Mouse (Mus musculus): ENCODE measurements around the gene Zfp493. TPM values are rescaled to one million over a fixed set of nuclear protein-coding genes. Genes with fewer than 3 reads are reported as not detected.
A peak's percentile ranks its signal among the peaks of the same experiment; 100 is the strongest.
"Not testable (repeated sequence)": the region's sequence is repeated elsewhere in the genome, so short reads cannot be mapped to it uniquely, and the experiment has no call there.

The Zfp493 gene
- polyA plus RNA-seq, 1 experiment = not detected

GRCm38 (mm10) chr13:67791921-67792455 lies 12.5 kb downstream of the Zfp493 start:
- 95% methylated on average over 10 of the region's 10 CpGs for WGBS

DNA sequence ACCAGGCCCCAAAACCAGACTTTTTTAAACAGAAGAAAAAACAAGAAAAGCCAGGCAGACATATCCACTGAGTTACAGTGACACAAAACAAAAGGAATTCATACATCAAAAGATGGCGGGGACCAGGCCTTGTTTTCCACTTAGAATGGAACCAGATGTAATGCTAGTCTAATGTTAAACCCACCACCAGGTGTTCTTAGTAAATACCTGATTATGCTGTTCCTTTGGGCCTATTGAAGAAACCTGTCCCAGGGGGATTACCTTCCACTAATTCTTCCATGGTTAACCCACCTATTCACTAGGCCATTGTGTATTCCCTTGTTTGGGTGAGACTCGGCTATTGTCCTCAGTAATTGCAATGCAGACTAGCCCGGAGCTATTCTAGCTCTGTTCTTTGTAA lies 19.1 kb downstream of the Zfp493 start:
- WGBS = 41% methylated on average over 3 of the region's 3 CpGs
- no peak overlapping the region for H3K4me3 ChIP-seq (ENCODE audit: insufficient read depth, low read depth, low read length)
- no peaks in the 10 kb centered on the region for H3K4me1 ChIP-seq (ENCODE audit: control insufficient read depth, insufficient read depth, low read length)
- TF ChIP-seq POLR2A (IDR thresholded peaks at IDR 0.05; ENCODE audit: insufficient read depth, low read depth, low read length) (no peak), CTCF (IDR thresholded peaks at IDR 0.05; ENCODE audit: insufficient read depth, low read depth, low read length) (no peak)
- H3K27ac ChIP-seq (ENCODE audit: insufficient read depth, low read depth, low read length) = no peak overlapping the region

More at GRCm38 (mm10) chr13:67791921-67792455, 12.5 kb downstream of the Zfp493 start:
- H3K27ac ChIP-seq (ENCODE audit: insufficient read depth, low read depth, low read length) = no peak overlapping the region
- no peaks in the 10 kb centered on the region for H3K4me1 ChIP-seq (ENCODE audit: control insufficient read depth, insufficient read depth, low read length)
- no peak overlapping the region for H3K4me3 ChIP-seq (ENCODE audit: insufficient read depth, low read depth, low read length)
- TF ChIP-seq POLR2A (IDR thresholded peaks at IDR 0.05; ENCODE audit: insufficient read depth, low read depth, low read length) = no peak
- no peak for TF ChIP-seq CTCF (IDR thresholded peaks at IDR 0.05; ENCODE audit: insufficient read depth, low read depth, low read length)

GRCm38 (mm10) chr13:67799151-67799550 lies 19.7 kb downstream of the Zfp493 start:
- H3K4me3 ChIP-seq (ENCODE audit: insufficient read depth, low read depth, low read length); H3K27ac ChIP-seq (ENCODE audit: insufficient read depth, low read depth, low read length); H3K4me1 ChIP-seq (ENCODE audit: control insufficient read depth, insufficient read depth, low read length): not testable (repeated sequence)
- WGBS = 63% methylated on average over 3 of the region's 3 CpGs

- WGBS = 66% methylated on average over 1 of the region's 1 CpGs
- H3K4me1 ChIP-seq (ENCODE audit: control insufficient read depth, insufficient read depth, low read length) = peaks cover 2% of the 10 kb centered on the region; the same call in 1 of the 2 replicates
- H3K27ac ChIP-seq (ENCODE audit: insufficient read depth, low read depth, low read length) = no peak overlapping the region
- no peak overlapping the region for H3K4me3 ChIP-seq (ENCODE audit: insufficient read depth, low read depth, low read length)
- TF ChIP-seq POLR2A (IDR thresholded peaks at IDR 0.05; ENCODE audit: insufficient read depth, low read depth, low read length) (no peak), CTCF (IDR thresholded peaks at IDR 0.05; ENCODE audit: insufficient read depth, low read depth, low read length) (no peak)
Observed at GRCm38 (mm10) chr13:67811651-67812210, 32.2 kb downstream of the Zfp493 start.

DNA sequence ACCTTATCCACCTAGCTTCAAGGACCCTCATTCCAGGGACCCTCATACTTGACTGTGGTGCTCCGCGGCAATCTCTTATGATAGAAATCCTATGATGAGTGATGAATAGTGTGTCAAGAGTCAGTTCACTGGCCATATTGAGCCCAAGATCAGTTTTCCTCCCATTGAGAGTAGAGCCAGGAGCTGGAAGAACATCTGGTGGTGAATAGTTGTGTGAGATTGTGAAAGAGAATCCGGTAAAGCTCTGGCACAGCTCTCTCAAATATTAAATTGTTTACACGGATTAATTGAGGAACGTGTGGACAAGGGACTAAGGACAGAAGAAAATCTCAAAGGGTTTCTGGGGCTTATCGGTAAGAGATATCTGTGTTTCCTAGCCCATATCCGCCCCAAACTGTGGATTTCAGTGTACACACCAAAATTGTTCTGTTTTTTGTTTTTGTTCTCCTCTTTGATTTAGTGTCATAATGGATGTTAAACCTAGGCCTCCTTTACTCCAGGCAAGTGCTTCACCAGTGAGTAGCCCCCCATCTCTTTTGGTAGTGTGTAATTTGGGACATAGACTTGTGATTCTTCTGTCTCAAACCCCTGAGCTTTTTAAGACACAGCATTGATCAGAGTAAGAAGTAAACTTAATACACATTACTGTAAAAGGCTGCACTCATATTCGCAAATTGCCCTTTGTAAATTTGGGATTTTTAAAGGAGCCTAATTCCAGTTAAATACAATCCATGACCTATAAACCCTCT lies 33.6 kb downstream of the Zfp493 start:
- no peak for TF ChIP-seq CTCF (IDR thresholded peaks at IDR 0.05; ENCODE audit: insufficient read depth, low read depth, low read length)
- TF ChIP-seq POLR2A (IDR thresholded peaks at IDR 0.05; ENCODE audit: insufficient read depth, low read depth, low read length) = no peak
- WGBS = 77% methylated on average over 8 of the region's 8 CpGs
- no peak overlapping the region for H3K27ac ChIP-seq (ENCODE audit: insufficient read depth, low read depth, low read length)
- H3K4me3 ChIP-seq (ENCODE audit: insufficient read depth, low read depth, low read length) = no peak overlapping the region; the same call in 1 of the 2 replicates
- H3K4me1 ChIP-seq (ENCODE audit: control insufficient read depth, insufficient read depth, low read length) = peaks cover 2% of the 10 kb centered on the region; the same call in 1 of the 2 replicates

GRCm38 (mm10) chr13:67813710-67814660 lies 34.5 kb downstream of the Zfp493 start, which contains the start of gene Zfp273:
Gene Zfp273 (plus strand): TSS chr13:67813740.
- 3% methylated on average over 31 of the region's 31 CpGs for WGBS

GRCm38 (mm10) chr13:67818636-67819035 lies 39.1 kb downstream of the Zfp493 start:
- TF ChIP-seq CTCF (IDR thresholded peaks at IDR 0.05; ENCODE audit: insufficient read depth, low read depth, low read length) = no peak
- TF ChIP-seq POLR2A (IDR thresholded peaks at IDR 0.05; ENCODE audit: insufficient read depth, low read depth, low read length) = no peak
- Histone ChIP-seq H3K4me1 (ENCODE audit: control insufficient read depth, insufficient read depth, low read length) (peaks cover 2% of the 10 kb centered on the region; the same call in 1 of the 2 replicates), H3K27ac (ENCODE audit: insufficient read depth, low read depth, low read length) (no peak overlapping the region), H3K4me3 (ENCODE audit: insufficient read depth, low read depth, low read length) (no peak overlapping the region)
- WGBS = 83% methylated on average over 1 of the region's 1 CpGs

More at GRCm38 (mm10) chr13:67813710-67814660, 34.5 kb downstream of the Zfp493 start, which contains the start of gene Zfp273:
- Histone ChIP-seq H3K4me3 (ENCODE audit: insufficient read depth, low read depth, low read length) (peak within 1 kb of the TSS; percentile 97), H3K27ac (ENCODE audit: insufficient read depth, low read depth, low read length) (peak within 1 kb of the TSS; percentile 76), H3K4me1 (ENCODE audit: control insufficient read depth, insufficient read depth, low read length) (peaks cover 2% of the 10 kb centered on the region; the same call in 1 of the 2 replicates)
- TF ChIP-seq POLR2A (IDR thresholded peaks at IDR 0.05; ENCODE audit: insufficient read depth, low read depth, low read length) = no peak
- no peak for TF ChIP-seq CTCF (IDR thresholded peaks at IDR 0.05; ENCODE audit: insufficient read depth, low read depth, low read length)

GRCm38 (mm10) chr13:67830911-67831336 lies 51.4 kb downstream of the Zfp493 start, which contains the start of gene Gm10037:
Gene Gm10037 (plus strand): TSS chr13:67831106.
- H3K27ac ChIP-seq (ENCODE audit: insufficient read depth, low read depth, low read length) = peak within 1 kb of the TSS; percentile 76
- 3% methylated on average over 14 of the region's 14 CpGs for WGBS

DNA sequence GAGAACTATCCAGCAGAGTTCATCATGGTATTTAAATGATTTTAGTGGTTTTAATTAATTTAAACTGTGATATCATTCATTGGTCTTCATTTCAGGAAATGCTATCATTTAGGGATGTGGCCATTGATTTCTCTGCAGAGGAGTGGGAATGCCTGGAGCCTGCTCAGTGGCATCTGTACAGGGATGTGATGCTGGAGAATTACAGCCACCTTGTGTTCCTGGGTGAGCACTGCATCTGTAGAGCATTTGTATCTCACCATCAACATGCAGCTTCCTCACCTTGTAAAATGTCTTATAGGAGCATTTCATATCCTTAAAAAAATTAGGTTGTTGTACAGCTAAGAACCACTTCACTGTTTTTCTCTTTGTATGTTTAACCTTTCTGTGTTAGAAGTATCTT lies 53.6 kb downstream of the Zfp493 start:
- H3K4me3 ChIP-seq (ENCODE audit: insufficient read depth, low read depth, low read length); H3K27ac ChIP-seq (ENCODE audit: insufficient read depth, low read depth, low read length); H3K4me1 ChIP-seq (ENCODE audit: control insufficient read depth, insufficient read depth, low read length): not testable (repeated sequence)

More at GRCm38 (mm10) chr13:67830911-67831336, 51.4 kb downstream of the Zfp493 start, which contains the start of gene Gm10037:
- TF ChIP-seq CTCF (IDR thresholded peaks at IDR 0.05; ENCODE audit: insufficient read depth, low read depth, low read length) (no peak), POLR2A (IDR thresholded peaks at IDR 0.05; ENCODE audit: insufficient read depth, low read depth, low read length) (no peak)
- Histone ChIP-seq H3K4me1 (ENCODE audit: control insufficient read depth, insufficient read depth, low read length) (peaks cover 2% of the 10 kb centered on the region; the same call in 1 of the 2 replicates), H3K4me3 (ENCODE audit: insufficient read depth, low read depth, low read length) (peak within 1 kb of the TSS; percentile 88)

Data from olfactory bulb, adult 2 months (tissue).